ENCODE assay signal across 8 mouse cellular contexts in genomic region chr9:32695492-32696190, GRCm38 (mm10). TPM values are rescaled to one million over a fixed set of nuclear protein-coding genes. Genes with fewer than 3 reads are reported as not detected.
A peak's percentile ranks its signal among the peaks of the same experiment; 100 is the strongest.
DNase-seq lines count a peak whose midpoint lies in the region; ATAC-seq and TF ChIP-seq lines count a peak whose summit lies in the region.

No protein-coding gene starts in this region.

- H3K4me2 ChIP-seq in intestine, postnatal 0 days (replicated peaks; ENCODE audit: low read depth): peak overlapping the region; percentile 91

- no peaks in the 10 kb centered on the region for H3K9me3 ChIP-seq in intestine, postnatal 0 days (ENCODE audit: control insufficient read depth)
- H3K9me3 ChIP-seq in midbrain, embryonic 10.5 days (replicated peaks): no peaks in the 10 kb centered on the region

- intact Hi-C loops in left cerebral cortex, postnatal 36 days (cut with DNase I): loop anchor here (5.0 kb wide), 1 partner anchor 247 kb away; no protein-coding TSS in a partner anchor

- under 1% methylated on average over 66 of the region's 67 CpGs for WGBS in intestine, postnatal 0 days
- WGBS in midbrain, embryonic 10.5 days: under 1% methylated on average over 65 of the region's 67 CpGs

- peak; percentile 94 for ATAC-seq in intestine, postnatal 0 days

- peak; percentile 50 for TF ChIP-seq CTCF in intestine, postnatal 0 days (IDR thresholded peaks at IDR 0.05; ENCODE audit: low read depth)

- peak overlapping the region; percentile 63 for H3K9ac ChIP-seq in intestine, postnatal 0 days (ENCODE audit: low read depth, low read length)

- peak overlapping the region; percentile 88 for H3K27ac ChIP-seq in intestine, postnatal 0 days (ENCODE audit: low read depth, low read length)
- peak overlapping the region; percentile 79 for H3K27ac ChIP-seq in midbrain, embryonic 10.5 days (replicated peaks)

- peak; percentile 94 for DNase-seq in adrenal gland, adult 8-10 months
- peak; percentile 97 for DNase-seq in embryo, embryonic 9.5 days (ENCODE audit: extremely low spot score)
- peak; percentile 94 to 96 for DNase-seq in gastrocnemius, postnatal 4 days (ENCODE audit: low spot score in 2 of 2)
- DNase-seq in left cerebral cortex, postnatal 36 days (ENCODE audit: low spot score in 2 of 2): peak; percentile 90 to 91
- DNase-seq in midbrain, embryonic 10.5 days (ENCODE audit: low spot score): peak; percentile 96
- peak; percentile 83 to 84 for DNase-seq in right cerebral cortex, postnatal 36 days (ENCODE audit: low spot score in 2 of 2)
- DNase-seq in yolk sac, embryonic 10.5 days (ENCODE audit: low spot score): peak; percentile 95

- no peaks in the 10 kb centered on the region for H3K27me3 ChIP-seq in intestine, postnatal 0 days (replicated peaks; ENCODE audit: control insufficient read depth, insufficient read depth, low read length)
- peaks cover 93% of the 10 kb centered on the region for H3K27me3 ChIP-seq in midbrain, embryonic 10.5 days (ENCODE audit: low read depth, poor library complexity, severe bottlenecking)

- no peaks in the 10 kb centered on the region for H3K36me3 ChIP-seq in intestine, postnatal 0 days (ENCODE audit: control insufficient read depth, insufficient read depth)
- H3K36me3 ChIP-seq in midbrain, embryonic 10.5 days: no peaks in the 10 kb centered on the region

- peak overlapping the region; percentile 69 for H3K4me3 ChIP-seq in intestine, postnatal 0 days (ENCODE audit: low read depth, low read length)
- peak overlapping the region; percentile 64 for H3K4me3 ChIP-seq in midbrain, embryonic 10.5 days

- H3K4me1 ChIP-seq in intestine, postnatal 0 days (replicated peaks; ENCODE audit: control insufficient read depth, insufficient read depth, low read length): no peaks in the 10 kb centered on the region
- H3K4me1 ChIP-seq in midbrain, embryonic 10.5 days: peaks cover 21% of the 10 kb centered on the region

RNA-seq across cellular contexts. Expression of gene Ets1, which starts 59.6 kb away (rescaled TPM):
- 10 to 100 TPM; 21.2 to 39.9 (median 34.8) TPM for total RNA-seq in adrenal gland, adult 8-10 months (2022)
- 10 to 100 TPM; 55.1 to 59.1 TPM for total RNA-seq in gastrocnemius, postnatal 4 days (2021)
- 13.3 and 13.6 TPM in 2 replicates for polyA plus RNA-seq in intestine, postnatal 0 days (2015; fragmentation: Nextera tagmentation; extraction: Ambion mirVana)
- total RNA-seq in left cerebral cortex, postnatal 36 days (2021): 10 to 100 TPM; 11.5 to 11.6 TPM
- 25.7 and 26.2 TPM in 2 replicates for polyA plus RNA-seq in midbrain, embryonic 10.5 days (2016; fragmentation: Nextera tagmentation; extraction: Ambion mirVana)

Comparison
In these comparisons a context has a peak if more than half of its experiments do, and no peak if none do; other contexts are left out.
1. Peak in every context shown above with its lines: DNase-seq, ATAC-seq, H3K4me3 ChIP-seq and H3K27ac ChIP-seq.